Mouse (Mus musculus) splenic B cell, adult 2 months (primary cell): ENCODE measurements around the gene Smco2.
"Not testable (repeated sequence)": the region's sequence is repeated elsewhere in the genome, so short reads cannot be mapped to it uniquely, and the experiment has no call there.

ENCODE experiments used
- DNase-seq: peaks from one replicate; pipeline ENCODE4 v3.0.0-alpha.2; 2011; ENCODE audit warnings: low read depth, low spot score
- H3K27me3 ChIP-seq: 2 replicates; pipeline ENCODE4 v1.6.1; 2012; ENCODE audit warnings: mild to moderate bottlenecking, low read length, moderate library complexity, mixed read lengths; ENCODE audit not compliant: control insufficient read depth, poor library complexity, insufficient read depth, severe bottlenecking
- H3K36me3 ChIP-seq: 2 replicates; pipeline ENCODE4 v1.6.1; 2012; ENCODE audit warnings: mild to moderate bottlenecking, low read length, moderate library complexity, mixed read lengths; ENCODE audit not compliant: control insufficient read depth, poor library complexity, insufficient read depth, severe bottlenecking

The Smco2 gene

DNA sequence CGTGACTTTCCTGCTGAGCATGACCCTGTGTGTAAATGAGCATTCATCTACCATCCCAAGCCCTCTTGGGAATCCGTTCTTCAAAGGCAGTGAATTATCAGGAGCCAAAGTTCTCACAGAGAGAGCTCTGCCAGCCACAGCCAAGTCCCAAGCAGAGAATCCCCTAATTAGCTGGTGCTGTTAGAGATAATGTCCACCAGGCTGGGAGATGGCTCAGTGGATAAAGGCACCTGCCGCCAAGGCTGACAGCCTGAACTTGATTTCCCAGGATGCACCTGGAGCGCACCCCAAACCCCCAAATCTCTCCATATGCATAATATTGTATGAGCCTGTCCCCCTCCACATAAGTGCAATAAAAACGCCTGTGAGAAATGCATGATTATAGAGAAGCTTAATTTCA is 4.6 kb upstream of the Smco2 start:
- Histone ChIP-seq H3K36me3 (no peaks in the 10 kb centered on the region), H3K27me3 (no peaks in the 10 kb centered on the region)
- no peak for DNase-seq

DNA sequence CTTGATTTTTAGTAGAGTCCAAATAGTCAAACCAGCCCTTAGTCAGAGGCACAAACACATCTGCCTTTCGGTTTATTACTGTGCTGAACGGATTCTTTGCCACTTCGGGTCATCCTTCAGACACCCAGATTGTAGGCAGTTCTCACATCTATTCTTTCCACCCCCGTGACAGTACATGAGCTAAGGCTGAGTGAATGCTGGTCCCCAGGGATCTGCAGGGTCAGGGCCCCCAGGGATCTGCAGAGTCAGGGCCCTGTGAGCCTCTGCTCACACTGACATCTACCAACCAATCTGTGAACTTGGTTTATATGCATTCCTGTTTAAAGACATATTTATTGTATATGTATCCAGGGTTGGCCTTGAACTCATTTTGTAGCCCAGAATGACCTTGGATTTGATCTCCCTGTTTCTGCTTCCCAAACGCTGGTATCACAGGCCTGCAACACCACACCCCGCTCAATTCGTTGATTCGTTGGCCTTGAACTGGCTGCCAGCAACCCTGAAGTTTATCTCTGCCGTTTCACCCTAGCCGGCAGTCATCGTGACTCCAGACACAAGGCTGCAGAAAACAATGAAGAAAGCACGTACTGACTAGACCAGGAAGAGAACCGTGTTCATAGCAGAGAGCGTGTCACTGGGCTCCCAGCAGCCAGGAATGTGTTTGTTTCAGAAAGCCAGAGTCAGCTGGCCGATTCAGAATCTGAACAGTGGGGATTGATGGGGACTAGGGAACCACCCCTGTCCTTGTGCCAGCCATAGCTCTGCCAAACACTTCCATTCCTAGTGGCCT is 3.7 kb upstream of the Smco2 start:
- Histone ChIP-seq H3K27me3 (no peaks in the 10 kb centered on the region), H3K36me3 (no peaks in the 10 kb centered on the region)
- peak; percentile 29 for DNase-seq

GRCm38 (mm10) chr6:146847402-146847801 is 2.5 kb upstream of the Smco2 start:
- Histone ChIP-seq H3K36me3 (no peaks in the 10 kb centered on the region), H3K27me3 (no peaks in the 10 kb centered on the region)
- DNase-seq = no peak

GRCm38 (mm10) chr6:146848281-146848680 is 1.6 kb upstream of the Smco2 start:
- Histone ChIP-seq H3K36me3 (no peaks in the 10 kb centered on the region), H3K27me3 (no peaks in the 10 kb centered on the region)
- no peak for DNase-seq

DNA sequence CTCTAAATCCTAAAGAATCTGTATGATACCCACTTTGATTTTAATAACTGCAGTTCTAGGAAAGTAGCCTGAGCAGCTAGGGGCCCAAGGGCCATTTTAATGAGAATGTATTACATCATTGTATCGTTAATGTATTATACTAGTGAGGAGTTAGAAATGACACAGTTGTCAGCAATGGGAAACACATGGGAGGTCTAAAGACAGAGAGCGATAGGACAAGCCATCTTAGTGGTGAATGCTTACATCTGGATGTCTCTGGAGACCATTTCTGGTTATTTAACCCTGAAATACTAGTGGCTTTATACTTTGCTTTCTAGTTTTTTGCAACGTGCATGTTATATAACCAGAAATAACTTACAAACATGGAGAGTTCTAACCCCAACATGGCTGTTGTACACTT is 2.0 kb downstream of the Smco2 start:
- Histone ChIP-seq H3K27me3 (no peaks in the 10 kb centered on the region), H3K36me3 (no peaks in the 10 kb centered on the region)
- DNase-seq = no peak

DNA sequence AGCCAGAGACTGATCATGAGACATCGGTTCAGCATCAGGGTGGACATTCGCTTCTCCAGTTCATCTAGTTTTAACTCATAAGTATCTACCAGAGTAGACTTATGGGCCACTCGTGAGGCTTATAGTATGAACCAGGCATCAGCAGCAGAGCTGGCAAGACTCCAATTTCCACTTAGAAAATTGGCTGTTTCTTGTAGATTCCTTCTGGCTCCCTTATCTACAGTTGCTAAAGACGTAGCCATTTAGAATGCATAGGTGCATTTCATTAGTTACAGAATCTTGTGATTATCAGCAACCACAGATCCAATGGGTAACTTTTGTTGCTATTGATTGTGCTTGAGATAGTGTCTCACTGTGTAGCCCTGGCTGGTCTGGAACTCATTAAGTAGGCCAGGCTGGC is 2.8 kb downstream of the Smco2 start:
- no peak for DNase-seq
- Histone ChIP-seq H3K36me3 (no peaks in the 10 kb centered on the region), H3K27me3 (no peaks in the 10 kb centered on the region)

DNA sequence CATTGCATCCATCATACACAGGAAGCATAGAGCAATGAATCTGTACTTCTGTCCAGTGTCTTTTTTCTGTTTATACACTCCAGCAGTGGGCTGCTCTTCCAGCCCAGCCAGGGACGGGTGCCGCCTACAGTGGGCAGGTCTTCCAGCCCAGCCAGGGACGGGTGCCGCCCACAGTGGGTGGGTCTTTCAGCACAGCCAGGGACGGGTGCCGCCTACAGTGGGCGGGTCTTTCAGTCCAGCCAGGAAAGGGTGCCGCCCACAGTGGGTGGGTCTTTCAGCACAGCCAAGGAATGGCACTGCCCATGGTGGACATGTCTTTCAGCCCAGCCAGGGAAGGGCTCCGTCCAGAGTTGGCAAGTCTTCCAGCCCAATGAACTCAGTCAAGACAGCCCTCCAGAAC is 5.3 kb downstream of the Smco2 start:
- DNase-seq = no peak
- H3K27me3 ChIP-seq = no peaks in the 10 kb centered on the region
- H3K36me3 ChIP-seq = no peaks in the 10 kb centered on the region

GRCm38 (mm10) chr6:146857386-146857785 is 7.5 kb downstream of the Smco2 start:
- no peaks in the 10 kb centered on the region for H3K36me3 ChIP-seq
- H3K27me3 ChIP-seq = no peaks in the 10 kb centered on the region
- DNase-seq = no peak

GRCm38 (mm10) chr6:146863154-146863553 is 13.2 kb downstream of the Smco2 start:
- no peak for DNase-seq
- no peaks in the 10 kb centered on the region for H3K27me3 ChIP-seq
- H3K36me3 ChIP-seq = no peaks in the 10 kb centered on the region

DNA sequence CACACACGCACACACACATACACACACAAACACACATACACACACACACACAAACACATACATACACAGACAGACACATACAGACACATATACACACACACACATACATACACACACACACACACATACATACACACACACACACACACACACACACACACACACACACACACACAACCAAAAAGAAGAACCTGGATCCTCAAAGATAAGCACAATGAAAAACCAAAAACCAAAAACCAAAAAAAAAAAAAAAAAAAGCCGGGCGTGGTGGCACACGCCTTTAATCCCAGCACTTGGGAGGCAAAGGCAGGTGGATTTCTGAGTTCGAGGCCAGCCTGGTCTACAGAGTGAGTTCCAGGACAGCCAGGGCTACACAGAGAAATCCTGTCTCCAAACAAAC is 14.5 kb downstream of the Smco2 start:
- not testable (repeated sequence) for H3K36me3 ChIP-seq, DNase-seq, H3K27me3 ChIP-seq

GRCm38 (mm10) chr6:146865701-146866100 is 15.8 kb downstream of the Smco2 start:
- no peak for DNase-seq
- no peaks in the 10 kb centered on the region for H3K27me3 ChIP-seq
- no peaks in the 10 kb centered on the region for H3K36me3 ChIP-seq

GRCm38 (mm10) chr6:146871975-146872374 is 22.1 kb downstream of the Smco2 start:
- Histone ChIP-seq H3K36me3 (no peaks in the 10 kb centered on the region), H3K27me3 (no peaks in the 10 kb centered on the region)
- no peak for DNase-seq

GRCm38 (mm10) chr6:146874415-146874814 is 24.5 kb downstream of the Smco2 start:
- Histone ChIP-seq H3K27me3 (no peaks in the 10 kb centered on the region; the same call in 1 of the 2 replicates), H3K36me3 (no peaks in the 10 kb centered on the region)
- DNase-seq = no peak

DNA sequence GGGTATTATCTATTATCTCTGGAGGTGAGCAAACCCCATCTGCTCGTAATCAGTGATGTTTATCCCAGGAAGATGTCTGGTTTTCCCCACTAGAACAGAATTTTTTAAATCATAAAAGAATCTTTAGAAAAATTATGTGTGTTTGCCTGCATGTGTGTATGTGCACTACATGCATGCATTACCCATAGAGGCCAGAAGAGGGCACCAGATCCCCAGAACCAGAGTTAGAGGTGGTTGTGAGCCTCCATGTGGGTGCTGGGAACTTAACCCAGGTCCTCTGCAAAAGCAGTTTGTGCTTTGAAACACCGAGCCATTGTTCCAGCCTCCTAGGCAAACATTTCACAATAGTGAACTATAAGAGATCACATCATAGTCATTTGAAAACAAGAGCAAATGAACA is 26.9 kb downstream of the Smco2 start:
- Histone ChIP-seq H3K27me3 (no peaks in the 10 kb centered on the region; the same call in 1 of the 2 replicates), H3K36me3 (no peaks in the 10 kb centered on the region)
- no peak for DNase-seq

DNA sequence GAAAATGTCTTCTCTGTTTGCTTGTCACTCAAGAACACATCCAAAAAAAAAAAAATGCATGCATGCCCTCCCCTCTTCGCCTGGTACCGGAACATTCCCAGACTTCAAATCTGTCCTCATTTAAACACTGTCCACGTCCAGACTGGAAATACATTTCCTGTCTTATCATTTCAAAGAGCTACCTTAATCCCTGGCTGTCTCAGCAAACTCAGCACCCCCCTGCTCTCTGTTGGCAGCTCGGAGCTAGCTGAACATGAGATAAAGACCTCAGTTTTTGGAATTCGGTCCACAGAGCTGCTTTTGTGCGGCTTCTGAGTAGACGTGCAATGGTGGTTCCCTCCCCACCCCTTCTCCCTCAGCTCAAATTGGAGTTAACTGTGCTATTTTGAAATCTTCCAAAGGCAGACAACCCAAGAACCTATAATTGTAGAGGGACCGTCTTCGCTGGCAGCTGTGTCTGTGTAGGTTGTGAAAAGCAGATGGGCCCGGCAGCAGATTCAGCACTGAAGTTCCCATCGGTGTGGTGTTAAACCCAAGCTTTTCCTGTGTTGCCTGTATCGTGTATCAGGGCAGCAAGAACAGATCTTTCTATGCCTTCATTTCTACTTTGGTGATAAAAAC is 27.6 kb downstream of the Smco2 start:
- no peak for DNase-seq
- Histone ChIP-seq H3K36me3 (no peaks in the 10 kb centered on the region), H3K27me3 (no peaks in the 10 kb centered on the region; the same call in 1 of the 2 replicates)
